Mouse (Mus musculus) MEL (cell line): ENCODE data around the gene Psme3. TPM values are rescaled to one million over a fixed set of nuclear protein-coding genes. Genes with fewer than 3 reads are reported as not detected.

Experiments
- DNase-seq: peaks from one replicate; pipeline ENCODE4 v3.0.0; 2011; ENCODE audit warnings: low read depth, low spot score
- H3K27ac ChIP-seq: 2 replicates; pipeline ENCODE4 v1.5.1; 2012; ENCODE audit warnings: low read depth, mild to moderate bottlenecking, control low read depth, low read length, moderate library complexity; ENCODE audit not compliant: control insufficient read depth
- H3K27me3 ChIP-seq, 2 experiments: fragments of 150-350 bp in 1 of 2; sonication (generic) in 1 of 2; 2 replicates each; pipeline ENCODE4 v1.6.1; 2012; ENCODE audit warnings: low read length in 2 of 2, mild to moderate bottlenecking in 2 of 2, improper control_type of control experiment in 1 of 2, moderate library complexity in 1 of 2; ENCODE audit not compliant: insufficient read depth in 2 of 2, control insufficient read depth in 1 of 2
- H3K36me3 ChIP-seq, 2 experiments: 2 replicates each; pipeline ENCODE4 v1.6.1; 2012 to 2014; ENCODE audit warnings: low read length in 2 of 2, improper control_type of control experiment in 1 of 2, inconsistent platforms in 1 of 2, mild to moderate bottlenecking in 1 of 2; ENCODE audit not compliant: insufficient read depth in 2 of 2, control insufficient read depth in 1 of 2
- H3K4me1 ChIP-seq, 2 experiments: fragments of 150-350 bp in 1 of 2; sonication (generic) in 1 of 2; 2 replicates each; pipeline ENCODE4 v1.6.1; 2012; ENCODE audit warnings: low read length in 2 of 2, improper control_type of control experiment in 1 of 2, mild to moderate bottlenecking in 1 of 2; ENCODE audit not compliant: insufficient read depth in 2 of 2, control insufficient read depth in 1 of 2
- H3K4me3 ChIP-seq, 2 experiments: fragments of 150-350 bp in 1 of 2; sonication (generic) in 1 of 2; 2 replicates each; pipeline ENCODE4 v1.5.1; 2012; ENCODE audit warnings: low read depth in 2 of 2, low read length in 2 of 2, mild to moderate bottlenecking in 2 of 2, moderate library complexity in 2 of 2, control low read depth in 1 of 2, improper control_type of control experiment in 1 of 2; ENCODE audit not compliant: control insufficient read depth in 1 of 2, insufficient read depth in 1 of 2
- H3K79me2 ChIP-seq: 2 replicates; pipeline ENCODE4 v1.6.1; 2012; ENCODE audit warnings: mild to moderate bottlenecking, low read length, moderate library complexity; ENCODE audit not compliant: control insufficient read depth, poor library complexity, insufficient read depth
- H3K9ac ChIP-seq: 2 replicates; pipeline ENCODE4 v1.6.1; 2012; ENCODE audit warnings: low read depth, mild to moderate bottlenecking, control low read depth, low read length, moderate library complexity; ENCODE audit not compliant: control insufficient read depth, poor library complexity, severe bottlenecking
- H3K9me3 ChIP-seq: fragments of 150-350 bp; sonication (generic); replicated peaks from 2 replicates; pipeline ENCODE4 v1.6.1; 2012; ENCODE audit warnings: mild to moderate bottlenecking, low read length, improper control_type of control experiment, moderate library complexity; ENCODE audit not compliant: insufficient read depth
- BHLHE40 ChIP-seq: IDR thresholded peaks from 2 replicates; pipeline ENCODE4 v1.6.1; 2012; ENCODE audit warnings: low read depth, mild to moderate bottlenecking, inconsistent platforms, low read length, improper control_type of control experiment, borderline replicate concordance
- CHD1 ChIP-seq: IDR thresholded peaks from 2 replicates; pipeline ENCODE4 v1.6.1; 2012; ENCODE audit warnings: low read depth, mild to moderate bottlenecking, inconsistent platforms, low read length, improper control_type of control experiment
- CHD2 ChIP-seq: IDR thresholded peaks from 2 replicates; pipeline ENCODE4 v1.6.1; 2011; ENCODE audit warnings: low read length, improper control_type of control experiment
- CTCF ChIP-seq, 3 experiments: IDR thresholded peaks in 2 of 3; conservative IDR thresholded peaks in 1 of 3; 2 replicates each; pipeline ENCODE4 v1.5.1; 2011 to 2012; ENCODE audit warnings: low read length in 3 of 3, low read depth in 2 of 3, mild to moderate bottlenecking in 2 of 3, improper control_type of control experiment in 1 of 3, inconsistent platforms in 1 of 3, mixed read lengths in 1 of 3, moderate library complexity in 1 of 3; ENCODE audit not compliant: control insufficient read depth in 1 of 3, insufficient read depth in 1 of 3, poor library complexity in 1 of 3, severe bottlenecking in 1 of 3
- E2F4 ChIP-seq: IDR thresholded peaks from 2 replicates; pipeline ENCODE4 v1.6.1; 2011; ENCODE audit warnings: low read depth, low read length, improper control_type of control experiment, borderline replicate concordance
- ELF1 ChIP-seq: IDR thresholded peaks from 2 replicates; pipeline ENCODE4 v1.6.1; 2014; ENCODE audit warnings: low read depth, mild to moderate bottlenecking, inconsistent platforms, low read length, improper control_type of control experiment, moderate library complexity
- EP300 ChIP-seq, 2 experiments: IDR thresholded peaks; 2 replicates each; pipeline ENCODE4 v1.6.1; 2011; ENCODE audit warnings: improper control_type of control experiment in 2 of 2, low read length in 2 of 2, low read depth in 1 of 2, mild to moderate bottlenecking in 1 of 2
- ETS1 ChIP-seq: IDR thresholded peaks from 2 replicates; pipeline ENCODE4 v1.6.1; 2012; ENCODE audit warnings: low read depth, mild to moderate bottlenecking, inconsistent platforms, low read length, improper control_type of control experiment, moderate library complexity
- GABPA ChIP-seq: IDR thresholded peaks from 2 replicates; pipeline ENCODE4 v1.6.1; 2012; ENCODE audit warnings: low read depth, mild to moderate bottlenecking, inconsistent platforms, low read length, improper control_type of control experiment, moderate library complexity
- GATA1 ChIP-seq: IDR thresholded peaks from 2 replicates; pipeline ENCODE4 v1.6.1; 2011; ENCODE audit warnings: low read depth, low read length, improper control_type of control experiment
- HCFC1 ChIP-seq: IDR thresholded peaks from 2 replicates; pipeline ENCODE4 v1.6.1; 2012; ENCODE audit warnings: low read depth, mild to moderate bottlenecking, inconsistent platforms, low read length, improper control_type of control experiment, moderate library complexity
- JUND ChIP-seq: IDR thresholded peaks from 2 replicates; pipeline ENCODE4 v1.6.1; 2011; ENCODE audit warnings: low read depth, mild to moderate bottlenecking, improper control_type of control experiment, low read length
- KAT2A ChIP-seq: conservative IDR thresholded peaks from 2 replicates; pipeline ENCODE4 v1.6.1; 2012; ENCODE audit warnings: low read depth, low read length, improper control_type of control experiment, inconsistent platforms
- MEF2A ChIP-seq: IDR thresholded peaks from 2 replicates; pipeline ENCODE4 v1.6.1; 2014; ENCODE audit warnings: low read depth, mild to moderate bottlenecking, inconsistent platforms, low read length, improper control_type of control experiment; ENCODE audit not compliant: poor library complexity, insufficient replicate concordance, severe bottlenecking; ENCODE audit errors: extremely low read depth
- MYB ChIP-seq: IDR thresholded peaks from 2 replicates; pipeline ENCODE4 v1.6.1; 2011; ENCODE audit warnings: mild to moderate bottlenecking, low read depth, low read length, improper control_type of control experiment
- MYC ChIP-seq: IDR thresholded peaks from 2 replicates; pipeline ENCODE4 v1.6.1; 2011; ENCODE audit warnings: low read depth, mild to moderate bottlenecking, low read length, improper control_type of control experiment, moderate library complexity
- NRF1 ChIP-seq: IDR thresholded peaks from 2 replicates; pipeline ENCODE4 v1.6.1; 2014; ENCODE audit warnings: low read depth, mild to moderate bottlenecking, inconsistent platforms, low read length, improper control_type of control experiment, moderate library complexity; ENCODE audit not compliant: poor library complexity, insufficient read depth, severe bottlenecking
- POLR2A ChIP-seq, 2 experiments: IDR thresholded peaks; 2 replicates each; pipeline ENCODE4 v1.6.1; 2011 to 2012; ENCODE audit warnings: low read length in 2 of 2, mild to moderate bottlenecking in 2 of 2, control low read depth in 1 of 2, improper control_type of control experiment in 1 of 2, low read depth in 1 of 2, moderate library complexity in 1 of 2; ENCODE audit not compliant: control insufficient read depth in 1 of 2, insufficient read depth in 1 of 2, poor library complexity in 1 of 2
- POLR2AphosphoS2 ChIP-seq: IDR thresholded peaks from 2 replicates; pipeline ENCODE4 v1.6.1; 2011; ENCODE audit warnings: low read length, improper control_type of control experiment
- POLR2AphosphoS5 ChIP-seq: IDR thresholded peaks from 2 replicates; pipeline ENCODE4 v1.6.1; 2012; ENCODE audit warnings: low read depth, borderline replicate concordance, mild to moderate bottlenecking, inconsistent platforms, low read length, moderate library complexity, mixed read lengths
- RAD21 ChIP-seq: IDR thresholded peaks from 2 replicates; pipeline ENCODE4 v1.6.1; 2011; ENCODE audit warnings: mild to moderate bottlenecking, low read depth, low read length, improper control_type of control experiment
- SIN3A ChIP-seq: IDR thresholded peaks from 2 replicates; pipeline ENCODE4 v1.6.1; 2012; ENCODE audit warnings: low read length, improper control_type of control experiment, inconsistent platforms
- SMC3 ChIP-seq: IDR thresholded peaks from 2 replicates; pipeline ENCODE4 v1.6.1; 2011; ENCODE audit warnings: low read depth, low read length, improper control_type of control experiment
- TBP ChIP-seq: IDR thresholded peaks from 2 replicates; pipeline ENCODE4 v1.8.0; 2011; ENCODE audit warnings: low read depth, low read length, improper control_type of control experiment
- TCF12 ChIP-seq: IDR thresholded peaks from 2 replicates; pipeline ENCODE4 v1.6.1; 2014; ENCODE audit warnings: low read depth, mild to moderate bottlenecking, inconsistent platforms, low read length, improper control_type of control experiment, moderate library complexity
- UBTF ChIP-seq: IDR thresholded peaks from 2 replicates; pipeline ENCODE4 v1.6.1; 2012; ENCODE audit warnings: low read depth, mild to moderate bottlenecking, inconsistent platforms, low read length, improper control_type of control experiment, moderate library complexity, borderline replicate concordance; ENCODE audit not compliant: insufficient read depth
- USF1 ChIP-seq: IDR thresholded peaks from 2 replicates; pipeline ENCODE4 v1.6.1; 2014; ENCODE audit warnings: low read depth, mild to moderate bottlenecking, inconsistent platforms, low read length, improper control_type of control experiment, moderate library complexity
- USF2 ChIP-seq, 2 experiments: IDR thresholded peaks; 2 replicates each; pipeline ENCODE4 v1.6.1; 2011 to 2012; ENCODE audit warnings: improper control_type of control experiment in 2 of 2, low read length in 2 of 2, borderline replicate concordance in 1 of 2, inconsistent platforms in 1 of 2, low read depth in 1 of 2, mild to moderate bottlenecking in 1 of 2; ENCODE audit not compliant: insufficient read depth in 1 of 2
- ZC3H11A ChIP-seq: IDR thresholded peaks from 2 replicates; pipeline ENCODE4 v1.6.1; 2012; ENCODE audit warnings: low read depth, mild to moderate bottlenecking, inconsistent platforms, low read length, improper control_type of control experiment
- ZKSCAN1 ChIP-seq: IDR thresholded peaks from 2 replicates; pipeline ENCODE4 v1.6.1; 2012; ENCODE audit warnings: low read depth, mild to moderate bottlenecking, inconsistent platforms, low read length, improper control_type of control experiment, moderate library complexity
- ZMIZ1 ChIP-seq: IDR thresholded peaks from 2 replicates; pipeline ENCODE4 v1.6.1; 2012; ENCODE audit warnings: low read depth, mild to moderate bottlenecking, inconsistent platforms, low read length, improper control_type of control experiment, moderate library complexity
- ZNF384 ChIP-seq: IDR thresholded peaks from 2 replicates; pipeline ENCODE4 v1.6.1; 2012; ENCODE audit warnings: low read depth, mild to moderate bottlenecking, inconsistent platforms, low read length, improper control_type of control experiment
- polyA plus RNA-seq, 2 experiments: library from polyadenylated mRNA; stranded (reverse) in 1 of 2; unstranded in 1 of 2; fragments of >175 nt in 1 of 2; fragments of >200 nt in 1 of 2; gene quantifications; 2 replicates each; pipeline versions ENCODE4 v1.2.1 to v1.2.4; 2012; ENCODE audit warnings: low replicate concordance in 2 of 2, low read depth in 1 of 2; ENCODE audit not compliant: insufficient read length in 2 of 2, insufficient read depth in 1 of 2, missing spikeins in 1 of 2
- total RNA-seq: library from RNA; depleted of rRNA; stranded (reverse); fragments of 300-350 nt; gene quantifications from 2 replicates; pipeline ENCODE4 v1.2.3, GENCODE M21; 2012

The Psme3 gene
- total and polyA plus RNA-seq, 3 experiments, result 139 to 446 (median 369) TPM

DNA sequence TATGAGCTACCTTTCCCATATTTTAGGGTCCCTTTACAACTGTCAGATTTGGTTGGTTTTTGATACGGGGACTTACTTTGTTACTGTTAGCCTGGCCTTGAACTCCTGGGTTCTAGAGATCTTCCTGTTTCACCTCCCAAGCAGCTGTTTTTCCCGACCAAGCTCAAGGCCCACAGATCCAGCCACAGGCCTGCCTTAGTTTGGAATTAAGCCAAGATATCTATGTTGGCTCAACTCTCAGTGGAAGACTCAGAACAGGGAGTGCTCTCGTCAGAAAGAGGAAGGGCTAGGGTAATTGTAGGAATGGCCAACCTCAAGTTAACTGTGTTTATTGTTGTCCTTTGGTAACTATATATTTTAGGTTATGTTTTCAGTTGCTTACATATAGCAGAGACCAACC is 3.9 kb upstream of the Psme3 start (continued):
- TF ChIP-seq TBP, result peak; percentile 24; the same call in 1 of the 2 replicates
- TF ChIP-seq ELF1, result 0 out of 2 replicates have a peak, but pooled peaks have one; percentile 11
- TF ChIP-seq CHD2, result no peak
- TF ChIP-seq ZMIZ1, result no peak
- no peak for TF ChIP-seq MYC
- no peak for TF ChIP-seq MEF2A
- TF ChIP-seq POLR2AphosphoS2, result no peak
- TF ChIP-seq ZNF384, result no peak
- TF ChIP-seq JUND, result no peak
- no peak for TF ChIP-seq CTCF (IDR thresholded peaks at IDR 0.05 in 2 of 3, conservative IDR thresholded peaks at IDR 0.05 in 1 of 3; ENCODE audit: control insufficient read depth in 1 of 3, insufficient read depth in 1 of 3, low read depth in 2 of 3, low read length in 3 of 3, poor library complexity in 1 of 3, severe bottlenecking in 1 of 3)
- TF ChIP-seq TCF12, result peak; percentile 41; the same call in 1 of the 2 replicates
- TF ChIP-seq USF2 (IDR thresholded peaks at IDR 0.05; ENCODE audit: borderline replicate concordance in 1 of 2, insufficient read depth in 1 of 2, low read depth in 1 of 2, low read length in 2 of 2), result no peak
- no peak for TF ChIP-seq MYB

DNA sequence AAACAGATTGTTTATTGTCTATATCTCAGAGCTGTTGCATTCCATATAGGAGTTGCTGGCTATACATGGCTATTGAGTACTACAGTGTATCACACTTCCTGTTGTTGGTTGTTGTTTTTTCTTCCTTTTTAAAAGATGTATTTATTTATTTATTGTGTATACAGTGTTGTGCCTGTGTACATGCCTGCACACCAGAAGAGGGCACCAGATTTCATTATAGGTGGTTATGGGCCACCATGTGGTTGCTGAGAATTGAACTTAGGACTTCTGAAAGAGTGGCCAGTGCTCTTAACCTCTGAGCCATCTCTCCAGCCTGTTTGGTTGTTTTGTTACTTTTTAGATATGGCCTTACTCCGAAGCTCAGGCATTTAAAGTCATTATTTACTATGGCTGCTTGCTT is 1.4 kb upstream of the Psme3 start:
- TF ChIP-seq ZKSCAN1 (no peak), E2F4 (no peak), SMC3 (peak; percentile 19; the same call in 1 of the 2 replicates), NRF1 (no peak), RAD21 (no peak; the same call in none of the 2 replicates), BHLHE40 (no peak), GATA1 (no peak), GABPA (no peak), UBTF (no peak), MEF2A (no peak), USF1 (no peak), ZMIZ1 (no peak), ZC3H11A (no peak), KAT2A (no peak), CHD1 (no peak), CTCF (IDR thresholded peaks at IDR 0.05 in 2 of 3, conservative IDR thresholded peaks at IDR 0.05 in 1 of 3; ENCODE audit: control insufficient read depth in 1 of 3, insufficient read depth in 1 of 3, low read depth in 2 of 3, low read length in 3 of 3, poor library complexity in 1 of 3, severe bottlenecking in 1 of 3) (peak; percentile 21 to 53 (median 22); a peak in 4 of 6 replicates), TBP (no peak), EP300 (IDR thresholded peaks at IDR 0.05; ENCODE audit: low read depth in 1 of 2, low read length in 2 of 2) (no peak), MYC (peak; percentile 86; the same call in 1 of the 2 replicates), HCFC1 (no peak; the same call in 1 of the 2 replicates), MYB (no peak), POLR2AphosphoS5 (no peak), POLR2AphosphoS2 (no peak), ETS1 (no peak), SIN3A (no peak), POLR2A (IDR thresholded peaks at IDR 0.05; ENCODE audit: control insufficient read depth in 1 of 2, insufficient read depth in 1 of 2, low read depth in 1 of 2, low read length in 2 of 2, poor library complexity in 1 of 2) (no peak), JUND (no peak)
- peaks cover 22 to 48% of the 10 kb centered on the region in 2 experiments for H3K36me3 ChIP-seq
- H3K27me3 ChIP-seq, result no peaks in the 10 kb centered on the region
- no peak overlapping the region; a peak in 1 of 4 replicates for H3K4me3 ChIP-seq
- H3K9ac ChIP-seq, result peak overlapping the region; percentile 97
- peak; percentile 59 for DNase-seq
- H3K9me3 ChIP-seq, result no peaks in the 10 kb centered on the region
- peaks cover 33% of the 10 kb centered on the region for H3K79me2 ChIP-seq
- peaks cover 22 to 32% of the 10 kb centered on the region in 2 experiments for H3K4me1 ChIP-seq
- H3K27ac ChIP-seq, result peak overlapping the region; percentile 100
